Mouse (Mus musculus) limb, embryonic 11.5 days (tissue): ENCODE measurements around the gene Gltp. TPM values are rescaled to one million over a fixed set of nuclear protein-coding genes. Genes with fewer than 3 reads are reported as not detected.

ENCODE experiments used
- ATAC-seq: fragments of 200-750 bp; cut with Nextera tagmentation; 2 replicates; pipeline ENCODE4 v1.8.0; 2017; ENCODE audit warnings: low read depth; ENCODE audit not compliant: insufficient number of reproducible peaks, low FRiP score, low TSS enrichment
- DNase-seq: peaks from one replicate; pipeline ENCODE4 v3.0.0-alpha.2; 2015; ENCODE audit warnings: low spot score
- H3K27ac ChIP-seq: fragments of 300-500 bp; sonication (generic); replicated peaks from 2 replicates; pipeline ENCODE4 v1.5.1; 2014; ENCODE audit warnings: low read depth, mild to moderate bottlenecking, low read length
- H3K27me3 ChIP-seq: fragments of 300-500 bp; sonication (generic); 2 replicates; pipeline ENCODE4 v1.6.1; 2014; ENCODE audit warnings: mild to moderate bottlenecking, low read length, mixed read lengths; ENCODE audit not compliant: control insufficient read depth, insufficient read depth
- H3K36me3 ChIP-seq: fragments of 300-500 bp; sonication (generic); 2 replicates; pipeline ENCODE4 v1.6.1; 2014; ENCODE audit warnings: mild to moderate bottlenecking, low read length, moderate library complexity, mixed read lengths; ENCODE audit not compliant: control insufficient read depth, insufficient read depth
- H3K4me1 ChIP-seq: fragments of 300-500 bp; sonication (generic); 2 replicates; pipeline ENCODE4 v1.6.1; 2014; ENCODE audit warnings: low read length, mixed read lengths; ENCODE audit not compliant: control insufficient read depth, insufficient read depth
- H3K4me2 ChIP-seq: fragments of 300-500 bp; sonication (generic); 2 replicates; pipeline ENCODE4 v1.6.1; 2014; ENCODE audit warnings: low read depth, mild to moderate bottlenecking, moderate library complexity; ENCODE audit not compliant: severe bottlenecking
- H3K4me3 ChIP-seq: fragments of 300-500 bp; sonication (generic); 2 replicates; pipeline ENCODE4 v1.5.1; 2014; ENCODE audit warnings: low read depth, low read length
- H3K9ac ChIP-seq: fragments of 300-500 bp; sonication (generic); 2 replicates; pipeline ENCODE4 v1.6.1; 2014; ENCODE audit warnings: mild to moderate bottlenecking, low read length
- H3K9me3 ChIP-seq: fragments of 300-500 bp; sonication (generic); 2 replicates; pipeline ENCODE4 v1.6.1; 2016; ENCODE audit warnings: low read length; ENCODE audit not compliant: control insufficient read depth
- WGBS: fragments of 180-500 bp; shearing (Covaris S2); extraction: QIAGEN DNeasy Blood & Tissue Kit; methylation state at CpG from one replicate; pipeline ENCODE4 v1.1.7; 2014; 5-methylcytosine and 5-hydroxymethylcytosine counted together
- polyA plus RNA-seq: library from polyadenylated mRNA; unstranded; fragments of >200 nt; fragmentation: Nextera tagmentation; extraction: Ambion mirVana; gene quantifications from 2 replicates; pipeline ENCODE4 v1.2.1, GENCODE M21; 2014

Gltp gene
- polyA plus RNA-seq, 1 experiment from 2014 or later: 69.0 TPM

DNA sequence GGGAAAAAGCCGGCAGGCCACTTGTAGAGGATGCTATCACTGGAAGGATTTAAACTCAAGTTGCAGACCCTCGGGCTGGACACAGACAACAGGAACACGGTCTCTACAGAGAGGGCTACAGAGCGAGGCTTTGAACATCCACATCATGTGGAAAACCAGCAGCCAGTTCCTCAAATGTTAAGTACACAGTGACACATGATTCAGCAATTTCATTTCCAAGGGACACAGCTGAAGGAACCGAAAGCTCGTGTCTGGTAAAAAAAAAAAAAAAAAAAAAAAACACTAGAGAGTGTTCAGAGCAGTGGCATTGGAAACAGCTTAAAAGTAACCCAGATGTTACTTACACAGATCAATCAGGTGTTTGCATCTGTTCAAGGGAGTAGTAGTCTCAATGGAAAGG, 29.8 kb downstream of the Gltp start:
- H3K9ac ChIP-seq: no peak overlapping the region
- peaks cover 6% of the 10 kb centered on the region for H3K4me1 ChIP-seq
- peaks cover 33% of the 10 kb centered on the region for H3K27me3 ChIP-seq
- H3K9me3 ChIP-seq: no peaks in the 10 kb centered on the region
- H3K4me2 ChIP-seq: no peak overlapping the region
- no peak for ATAC-seq
- H3K36me3 ChIP-seq: no peaks in the 10 kb centered on the region
- WGBS: 73% methylated on average over 6 of the region's 6 CpGs
- H3K4me3 ChIP-seq: no peak overlapping the region
- DNase-seq: no peak
- no peak overlapping the region for H3K27ac ChIP-seq

DNA sequence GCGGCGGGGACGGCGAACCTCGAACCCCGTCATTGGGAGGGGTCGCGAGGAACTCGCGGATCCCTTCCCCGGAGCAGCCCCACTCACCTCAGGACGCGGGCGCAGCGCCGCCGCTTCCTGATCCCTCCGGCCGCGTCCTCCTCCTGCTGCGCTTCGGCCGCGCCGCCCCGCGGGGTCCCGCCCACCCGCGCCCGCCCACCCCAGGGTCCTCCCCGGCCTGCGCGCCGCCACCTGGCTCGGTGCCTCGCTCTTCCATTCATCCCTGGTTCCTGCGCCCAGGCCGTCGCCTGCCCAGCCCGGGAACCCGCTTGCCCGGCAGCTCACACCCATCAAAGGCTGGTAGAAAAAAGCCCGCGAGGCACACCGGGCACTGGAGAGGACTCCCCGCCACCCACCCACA, 32.5 kb downstream of the Gltp start, which contains the start of gene Trpv4:
TSS of gene Trpv4 (minus strand) at position 167 of the 400 bp plus-strand sequence.
- Histone ChIP-seq H3K36me3 (no peaks in the 10 kb centered on the region), H3K4me1 (peaks cover 6% of the 10 kb centered on the region), H3K9me3 (no peaks in the 10 kb centered on the region), H3K4me2 (peak within 1 kb of the TSS; percentile 90), H3K9ac (peak within 1 kb of the TSS; percentile 53; the same call in 1 of the 2 replicates), H3K4me3 (peak within 1 kb of the TSS; percentile 47), H3K27ac (no peak within 1 kb of the TSS), H3K27me3 (peaks cover 35% of the 10 kb centered on the region)
- DNase-seq (no peak), ATAC-seq (no peak)
- under 1% methylated on average over 35 of the region's 47 CpGs for WGBS

DNA sequence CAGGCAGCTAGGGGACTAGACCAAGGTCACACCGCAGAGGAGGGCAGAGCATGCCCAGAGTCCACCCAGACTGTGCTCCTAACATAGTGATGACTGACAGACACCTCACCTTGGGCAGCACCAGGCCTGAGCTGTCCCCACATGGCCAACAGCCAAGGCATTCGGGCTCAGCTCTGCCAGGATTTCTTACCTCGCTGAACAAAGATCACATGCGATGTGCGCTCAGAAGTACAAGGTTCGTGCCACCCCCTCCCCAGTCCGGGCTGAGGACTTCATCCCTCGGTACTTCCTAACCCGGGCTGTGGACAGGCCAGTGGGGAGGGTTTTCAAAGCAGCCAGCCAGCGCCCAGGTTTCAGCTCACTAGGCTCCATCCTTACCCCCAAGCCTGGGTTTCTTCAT, 33.4 kb downstream of the Gltp start:
- ATAC-seq (no peak), DNase-seq (no peak)
- Histone ChIP-seq H3K36me3 (no peaks in the 10 kb centered on the region), H3K9ac (no peak overlapping the region), H3K27me3 (peaks cover 35% of the 10 kb centered on the region), H3K4me2 (peak overlapping the region; percentile 90), H3K4me3 (no peak overlapping the region), H3K9me3 (no peaks in the 10 kb centered on the region), H3K4me1 (peaks cover 6% of the 10 kb centered on the region), H3K27ac (no peak overlapping the region)
- WGBS: 37% methylated on average over 10 of the region's 10 CpGs

DNA sequence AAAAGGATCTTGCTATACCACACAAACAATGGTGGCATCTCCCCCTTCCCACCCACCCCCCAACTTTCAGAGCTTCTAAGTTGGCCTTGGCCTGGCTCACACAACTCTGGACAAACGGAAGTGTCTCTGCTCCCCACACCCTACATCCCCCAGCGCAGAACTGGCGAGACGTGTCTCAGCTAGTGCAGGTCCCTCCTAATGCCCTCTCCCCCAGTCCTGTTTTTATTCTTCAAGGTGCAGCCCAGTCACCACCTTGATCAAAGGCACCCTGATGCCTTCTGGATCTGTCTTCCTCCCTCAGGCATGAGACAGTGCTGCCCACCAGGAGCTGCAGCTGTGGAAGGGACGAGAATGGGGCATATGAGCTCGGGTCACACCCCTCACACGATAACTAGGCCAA, 34.5 kb downstream of the Gltp start:
- H3K9me3 ChIP-seq: no peaks in the 10 kb centered on the region
- H3K4me3 ChIP-seq: no peak overlapping the region
- 74% methylated on average over 7 of the region's 7 CpGs for WGBS
- no peak overlapping the region for H3K4me2 ChIP-seq
- H3K36me3 ChIP-seq: no peaks in the 10 kb centered on the region
- no peak for ATAC-seq
- no peak overlapping the region for H3K9ac ChIP-seq
- peaks cover 6% of the 10 kb centered on the region for H3K4me1 ChIP-seq
- peaks cover 35% of the 10 kb centered on the region for H3K27me3 ChIP-seq
- H3K27ac ChIP-seq: no peak overlapping the region
- DNase-seq: no peak

DNA sequence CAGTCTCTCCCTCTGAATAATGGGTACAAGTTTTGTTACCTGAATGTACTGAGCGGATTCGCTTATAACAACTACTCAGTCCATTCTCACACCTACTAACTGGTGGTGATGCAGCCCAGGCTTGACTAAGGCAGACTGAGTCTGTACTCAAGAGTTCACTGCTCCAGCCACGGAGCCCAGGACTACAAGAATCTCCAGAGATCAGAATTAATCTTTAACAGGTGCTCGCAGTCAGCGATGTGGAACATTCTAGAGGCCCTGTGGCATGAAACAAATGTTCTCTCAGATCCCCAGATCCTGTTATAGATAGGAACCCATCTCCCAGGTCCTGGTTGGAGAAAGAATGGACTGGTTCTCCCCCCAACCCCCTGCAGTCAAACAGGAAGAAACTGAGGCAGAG, 35.1 kb downstream of the Gltp start:
- H3K4me1 ChIP-seq: peaks cover 12% of the 10 kb centered on the region
- H3K36me3 ChIP-seq: no peaks in the 10 kb centered on the region
- ATAC-seq: no peak
- DNase-seq: no peak
- H3K9ac ChIP-seq: no peak overlapping the region
- no peak overlapping the region for H3K4me3 ChIP-seq
- no peaks in the 10 kb centered on the region for H3K9me3 ChIP-seq
- H3K27me3 ChIP-seq: peaks cover 35% of the 10 kb centered on the region
- H3K4me2 ChIP-seq: no peak overlapping the region
- 84% methylated on average over 5 of the region's 5 CpGs for WGBS
- H3K27ac ChIP-seq: no peak overlapping the region

DNA sequence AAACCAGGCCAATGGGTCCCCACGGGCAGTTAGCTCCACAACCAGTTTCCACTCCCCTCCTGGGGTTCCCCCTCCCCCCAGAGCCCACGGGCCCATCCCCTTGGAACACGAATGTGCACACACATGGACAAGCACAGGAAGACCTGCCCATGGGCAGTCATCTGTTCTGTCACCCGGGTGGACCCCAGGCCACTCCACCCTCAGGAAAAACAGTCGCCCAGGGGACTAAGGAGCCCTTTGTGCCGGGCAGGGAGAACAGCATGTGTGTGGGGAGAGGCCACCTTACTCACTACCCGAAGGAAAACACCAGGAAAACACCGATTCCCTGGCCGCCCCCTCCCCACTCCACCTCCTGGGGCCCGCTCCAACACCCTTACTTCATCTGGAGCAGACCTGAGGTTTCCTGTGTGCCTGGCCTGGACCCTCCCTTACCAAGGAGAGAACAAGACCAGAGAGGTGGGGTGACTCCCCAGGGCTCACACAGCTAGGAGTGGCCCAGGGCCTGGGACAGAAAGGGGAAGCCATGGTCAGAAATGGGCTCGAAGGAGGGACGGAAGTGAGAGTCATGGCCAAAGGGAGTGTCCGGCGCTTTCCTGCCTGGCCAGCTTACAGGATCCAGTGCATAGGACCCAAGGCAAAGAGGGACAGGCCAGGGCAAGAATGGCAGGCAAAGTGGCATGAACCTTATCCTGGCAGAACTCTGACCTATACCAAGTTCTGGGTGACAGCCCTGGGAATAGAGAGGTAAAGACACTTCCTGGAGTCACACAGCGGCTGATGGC, 36.9 kb downstream of the Gltp start:
- H3K4me1 ChIP-seq: peaks cover 13% of the 10 kb centered on the region
- no peak overlapping the region for H3K9ac ChIP-seq
- no peak overlapping the region for H3K4me3 ChIP-seq
- WGBS: 80% methylated on average over 12 of the region's 15 CpGs
- H3K4me2 ChIP-seq: no peak overlapping the region
- H3K36me3 ChIP-seq: no peaks in the 10 kb centered on the region
- DNase-seq (no peak), ATAC-seq (no peak)
- H3K27ac ChIP-seq: no peak overlapping the region
- no peaks in the 10 kb centered on the region for H3K9me3 ChIP-seq
- H3K27me3 ChIP-seq: peaks cover 27% of the 10 kb centered on the region

DNA sequence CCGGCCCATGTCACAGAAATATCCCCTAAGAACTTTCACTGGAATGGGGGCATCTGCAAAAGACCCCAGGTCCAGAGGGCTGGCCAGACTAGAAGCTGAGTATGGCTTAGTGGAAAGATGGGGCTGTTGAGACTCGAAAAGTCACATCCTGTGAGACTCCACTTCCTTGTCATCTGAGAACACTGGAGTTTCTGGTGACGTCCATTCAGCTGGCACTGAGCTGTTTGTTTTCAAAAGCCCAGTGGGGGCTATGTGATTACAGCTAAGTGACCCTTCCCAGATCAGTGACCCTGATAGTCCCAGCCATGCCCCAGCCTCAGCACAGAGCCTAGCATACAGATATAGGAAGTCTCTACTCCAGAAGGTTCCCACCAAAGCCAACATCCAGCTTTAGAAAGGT, 39.3 kb downstream of the Gltp start:
- WGBS: 31% methylated on average over 3 of the region's 3 CpGs
- 0 out of 2 replicates have a peak, but pooled peaks cover 17% of the 10 kb centered on the region for H3K4me1 ChIP-seq
- H3K27me3 ChIP-seq: peaks cover 5% of the 10 kb centered on the region

DNA sequence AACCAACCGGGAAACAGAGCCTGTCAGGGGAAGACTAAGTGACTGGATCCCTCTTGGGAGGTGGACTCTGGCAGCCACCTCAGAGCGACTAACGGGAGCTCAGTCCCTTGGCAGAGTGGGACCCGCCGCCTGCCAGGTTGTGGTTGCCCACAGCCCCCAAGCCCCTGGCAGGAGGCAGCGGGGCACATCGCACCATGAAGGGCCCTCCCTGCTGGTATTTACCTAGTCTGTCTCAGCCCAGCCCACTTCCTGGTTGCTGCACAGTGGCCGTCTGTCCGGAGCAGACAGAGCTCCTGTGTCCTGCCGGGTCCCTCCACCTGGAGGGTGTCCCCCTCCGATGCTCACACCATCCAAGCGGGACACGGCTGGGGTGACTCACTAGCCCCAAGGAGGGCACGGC, 39.8 kb downstream of the Gltp start:
- DNase-seq: no peak
- H3K4me2 ChIP-seq: no peak overlapping the region
- peaks cover 3% of the 10 kb centered on the region; the same call in 1 of the 2 replicates for H3K27me3 ChIP-seq

More for the DNA sequence above, 39.3 kb downstream of the Gltp start:
- ATAC-seq: no peak
- no peak for DNase-seq
- Histone ChIP-seq H3K4me3 (no peak overlapping the region), H3K36me3 (no peaks in the 10 kb centered on the region), H3K4me2 (no peak overlapping the region), H3K27ac (no peak overlapping the region), H3K9me3 (no peaks in the 10 kb centered on the region), H3K9ac (no peak overlapping the region)

More for the DNA sequence above, 39.8 kb downstream of the Gltp start:
- no peak for ATAC-seq
- Histone ChIP-seq H3K36me3 (no peaks in the 10 kb centered on the region), H3K9me3 (no peaks in the 10 kb centered on the region), H3K4me3 (no peak overlapping the region), H3K27ac (no peak overlapping the region), H3K4me1 (0 out of 2 replicates have a peak, but pooled peaks cover 17% of the 10 kb centered on the region), H3K9ac (0 out of 2 replicates have a peak overlapping the region, but pooled peaks have one; percentile 9)
- 47% methylated on average over 14 of the region's 14 CpGs for WGBS
